Mouse (Mus musculus): ENCODE measurements around the gene Tbxas1.

GRCm38 (mm10) chr6:38957246-38957645, 82.0 kb downstream of the Tbxas1 start:
- TF ChIP-seq CTCF (IDR thresholded peaks at IDR 0.05; ENCODE audit: low read depth, low read length) = no peak
- TF ChIP-seq POLR2A (IDR thresholded peaks at IDR 0.05; ENCODE audit: extremely low read depth, insufficient read depth, low read length) = no peak
